Mouse (Mus musculus) 3134 (cell line): ENCODE results near the gene Styx.
"Not testable (repeated sequence)": the region's sequence is repeated elsewhere in the genome, so short reads cannot be mapped to it uniquely, and the experiment has no call there.

Source experiments
- DNase-seq: peaks from one replicate; pipeline ENCODE4 v3.0.0-alpha.2; 2011; ENCODE audit warnings: low spot score; ENCODE audit not compliant: insufficient read length; ENCODE audit errors: extremely low read depth

Styx gene

DNA sequence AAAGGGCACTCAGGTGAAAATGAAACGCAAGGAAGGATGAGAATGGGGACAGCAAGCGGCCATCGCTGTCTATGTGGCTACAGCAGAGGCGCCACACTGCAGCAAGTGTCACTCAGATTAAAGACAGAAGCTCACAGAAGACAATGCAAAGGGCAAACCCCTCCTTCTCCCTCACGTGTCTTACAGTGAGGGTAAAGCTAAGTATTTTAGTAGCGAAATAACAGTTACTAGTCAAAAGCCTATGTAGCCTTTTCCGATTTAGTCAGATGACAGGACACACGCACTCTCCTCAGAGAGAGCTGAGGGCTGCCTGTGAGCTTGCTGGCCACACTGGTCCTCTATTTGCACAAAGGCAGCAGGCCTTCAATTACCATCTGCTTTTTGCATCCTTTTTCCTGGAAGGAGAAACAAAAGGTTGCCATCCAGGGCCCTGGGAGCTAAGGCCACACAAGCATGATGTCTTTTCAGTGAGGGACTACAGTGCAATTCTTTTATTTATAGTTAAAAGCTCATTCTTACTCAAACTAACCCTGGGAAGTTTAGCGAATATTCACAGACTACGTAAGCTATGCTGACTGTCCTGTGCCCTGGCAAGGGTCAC is 112.1 kb downstream of the Styx start:
- DNase-seq: no peak

DNA sequence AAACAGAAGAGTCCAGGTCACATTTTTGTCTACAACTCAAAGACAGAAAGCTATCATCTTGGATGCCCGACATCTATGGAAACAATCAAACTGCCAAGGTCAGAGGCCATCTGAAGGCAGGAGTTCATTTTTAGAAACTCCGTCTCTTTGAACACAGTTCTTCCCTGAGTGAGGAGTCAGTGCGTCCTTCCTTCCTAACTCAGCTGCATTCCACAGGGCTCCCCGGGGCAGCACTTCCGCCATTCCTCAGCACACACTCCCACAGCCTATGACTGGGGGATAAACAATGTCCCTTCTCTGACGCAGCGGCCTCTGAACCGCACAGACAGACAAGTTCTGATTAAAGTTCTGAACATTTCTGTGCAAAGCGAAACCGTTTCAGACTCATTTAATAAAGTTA is 112.7 kb downstream of the Styx start:
- no peak for DNase-seq

DNA sequence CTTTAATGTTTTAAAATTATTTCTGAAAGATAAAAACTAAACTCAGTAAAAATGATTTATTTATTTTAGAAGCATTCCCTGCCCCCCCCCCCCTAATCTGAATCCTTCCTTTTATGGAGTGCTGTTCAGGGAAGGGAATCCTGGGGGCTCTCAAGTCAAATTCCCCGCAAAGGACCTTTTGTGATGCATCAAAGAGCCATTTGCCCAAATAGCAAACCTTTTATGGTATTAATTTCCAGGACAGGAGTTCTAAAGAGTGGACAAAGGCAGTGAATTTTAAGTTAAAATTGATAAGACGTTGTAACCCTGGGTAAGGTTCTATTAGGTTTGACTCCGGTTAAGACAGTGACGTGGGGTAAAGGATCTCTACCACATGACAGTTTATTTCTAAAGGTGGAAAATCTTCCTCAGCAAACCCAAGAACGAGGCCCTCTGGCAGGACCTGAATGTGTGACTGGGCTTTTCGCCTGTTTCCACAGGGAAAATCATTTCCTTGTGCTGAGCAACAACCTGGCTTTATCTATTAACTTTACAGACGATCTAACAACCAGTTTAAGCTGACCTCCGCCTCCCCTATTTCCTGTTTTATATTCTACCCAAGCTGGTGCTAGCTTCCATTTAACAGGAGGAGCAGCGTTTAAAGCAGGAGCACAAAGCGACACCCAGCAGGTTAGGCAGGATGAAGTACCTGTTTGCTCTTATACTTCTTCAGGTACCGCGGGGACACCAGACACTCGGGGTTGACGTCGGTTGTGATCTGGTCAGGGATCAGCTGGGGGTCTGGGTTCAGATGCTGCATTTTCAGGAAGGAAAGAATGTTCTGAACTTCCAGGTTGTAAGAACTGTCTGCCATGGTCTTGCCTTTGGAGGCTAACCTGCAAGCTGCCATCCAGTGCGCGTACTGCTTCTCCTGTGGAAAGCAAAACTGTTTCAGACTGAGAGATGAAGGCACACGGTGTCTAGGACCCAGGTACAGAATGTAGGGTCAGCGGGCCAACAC is 113.4 kb downstream of the Styx start:
- no peak for DNase-seq

GRCm38 (mm10) chr14:45466371-45466770 is 115.5 kb downstream of the Styx start:
- DNase-seq: not testable (repeated sequence)

- no peak for DNase-seq
Observed at GRCm38 (mm10) chr14:45469446-45469845, 118.6 kb downstream of the Styx start.
